Comparison of ENCODE assay signal across 1 mouse cellular context in the genomic region with DNA sequence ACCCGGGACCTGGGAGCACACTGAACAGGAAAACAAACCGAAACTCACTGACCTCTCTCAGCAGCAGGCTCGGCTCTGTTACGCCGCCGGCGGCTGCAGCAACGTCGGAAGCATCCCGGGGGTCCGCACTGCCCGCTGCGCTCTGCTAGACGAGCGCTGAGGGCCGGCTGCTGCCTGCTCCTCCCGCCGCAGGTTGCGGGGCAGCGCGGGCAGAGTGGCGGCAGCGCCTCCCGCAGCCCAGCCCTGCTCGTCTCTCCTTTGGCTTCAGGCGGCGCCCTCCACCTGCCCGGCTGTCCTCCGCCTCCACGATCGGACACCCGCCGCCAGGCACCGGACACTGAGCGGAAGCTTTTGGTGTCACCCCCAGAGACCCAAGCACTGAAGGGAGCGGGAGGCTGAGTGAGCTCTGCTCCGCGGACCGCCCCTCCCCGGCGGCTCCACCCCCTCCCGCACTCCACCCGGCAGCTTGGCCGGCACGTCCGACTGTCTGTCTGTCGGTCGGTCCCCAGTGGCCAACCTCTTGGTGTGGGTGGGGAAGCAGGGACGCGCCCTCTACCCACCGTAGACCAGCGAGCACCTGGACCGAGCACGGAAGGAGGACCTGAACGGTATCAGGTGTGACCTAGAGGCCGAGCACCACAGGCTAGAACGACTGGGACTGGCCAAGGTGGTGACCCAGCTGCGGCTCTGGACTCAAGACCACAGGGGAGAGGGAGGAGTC.
TF ChIP-seq lines count a peak whose summit lies in the region.

A gene (minus strand): TSS at position 420 of the 721 bp plus-strand sequence.

TF ChIP-seq in CH12.LX, 34 proteins besides CTCF, POLR2A, EP300 and RAD21 (continued from another document):
- TF ChIP-seq MYC (IDR thresholded peaks at IDR 0.05; ENCODE audit: low read depth, low read length) (no peak), ZKSCAN1 (IDR thresholded peaks at IDR 0.05; ENCODE audit: borderline replicate concordance, low read depth, low read length) (no peak), IRF4 (IDR thresholded peaks at IDR 0.05; ENCODE audit: low read depth, low read length) (no peak), UBTF (IDR thresholded peaks at IDR 0.05; ENCODE audit: low read depth, low read length) (no peak), MAZ (IDR thresholded peaks at IDR 0.05; ENCODE audit: low read depth, low read length) (no peak), BHLHE40 (IDR thresholded peaks at IDR 0.05; ENCODE audit: low read depth, low read length) (no peak), MAX (IDR thresholded peaks at IDR 0.05; ENCODE audit: low read length) (no peak), TCF12 (IDR thresholded peaks at IDR 0.05; ENCODE audit: low read depth, low read length) (no peak), MAFK (IDR thresholded peaks at IDR 0.05; ENCODE audit: insufficient replicate concordance, low read length) (no peak), RCOR1 (conservative IDR thresholded peaks at IDR 0.05; ENCODE audit: low read depth, low read length) (no peak), NRF1 (IDR thresholded peaks at IDR 0.05; ENCODE audit: low read depth, low read length) (no peak), USF1 (IDR thresholded peaks at IDR 0.05; ENCODE audit: low read depth, low read length) (no peak), NELFE (IDR thresholded peaks at IDR 0.05; ENCODE audit: low read depth, low read length) (no peak), SIN3A (IDR thresholded peaks at IDR 0.05; ENCODE audit: low read length) (no peak), ZNF384 (IDR thresholded peaks at IDR 0.05; ENCODE audit: low read depth, low read length) (no peak), ZMIZ1 (IDR thresholded peaks at IDR 0.05; ENCODE audit: low read depth, low read length) (no peak)
